Mouse (Mus musculus) E14TG2a.4 (cell line): ENCODE measurements around the gene Cux1.

Experiments used
- H3K27me3 ChIP-seq: 2 replicates; pipeline ENCODE4 v1.6.1; 2014; ENCODE audit warnings: low read length, control low read depth; ENCODE audit not compliant: insufficient read depth
- H3K36me3 ChIP-seq: 2 replicates; pipeline ENCODE4 v1.6.1; 2014; ENCODE audit warnings: low read length, control low read depth; ENCODE audit not compliant: insufficient read depth
- H3K4me1 ChIP-seq: replicated peaks from 2 replicates; pipeline ENCODE4 v1.6.1; 2014; ENCODE audit warnings: low read depth, low read length, control low read depth
- H3K4me3 ChIP-seq: replicated peaks from 2 replicates; pipeline ENCODE4 v1.5.1; 2014; ENCODE audit warnings: mild to moderate bottlenecking, low read length
- H3K9me3 ChIP-seq: 2 replicates; pipeline ENCODE4 v1.6.1; 2014; ENCODE audit warnings: low read length, control low read depth
- CTCF ChIP-seq: conservative IDR thresholded peaks from 2 replicates; pipeline ENCODE4 v1.5.1; 2014; ENCODE audit warnings: low read length
- NANOG ChIP-seq: IDR thresholded peaks from 2 replicates; pipeline ENCODE4 v1.6.1; 2014; ENCODE audit warnings: borderline replicate concordance, low read length, mixed read lengths
- POU5F1 ChIP-seq: IDR thresholded peaks from 2 replicates; pipeline ENCODE4 v1.6.1; 2014; ENCODE audit warnings: low read length, borderline replicate concordance

The Cux1 gene

GRCm38 (mm10) chr5:136486401-136486800 lies 80.9 kb downstream of the Cux1 start:
- H3K36me3 ChIP-seq: peaks cover 27% of the 10 kb centered on the region
- no peaks in the 10 kb centered on the region for H3K27me3 ChIP-seq
- TF ChIP-seq CTCF: no peak
- no peak for TF ChIP-seq POU5F1
- TF ChIP-seq NANOG: no peak
- no peaks in the 10 kb centered on the region for H3K9me3 ChIP-seq
- H3K4me1 ChIP-seq: no peaks in the 10 kb centered on the region; the same call in 1 of the 2 replicates
- H3K4me3 ChIP-seq: no peak overlapping the region

GRCm38 (mm10) chr5:136485397-136485796 lies 81.9 kb downstream of the Cux1 start:
- TF ChIP-seq CTCF: no peak
- no peak for TF ChIP-seq NANOG
- TF ChIP-seq POU5F1: no peak
- H3K4me1 ChIP-seq: no peaks in the 10 kb centered on the region; the same call in 1 of the 2 replicates
- H3K4me3 ChIP-seq: no peak overlapping the region
- H3K27me3 ChIP-seq: no peaks in the 10 kb centered on the region
- no peaks in the 10 kb centered on the region for H3K9me3 ChIP-seq
- H3K36me3 ChIP-seq: peaks cover 30% of the 10 kb centered on the region

GRCm38 (mm10) chr5:136482434-136482833 lies 84.9 kb downstream of the Cux1 start:
- TF ChIP-seq NANOG (no peak), CTCF (no peak), POU5F1 (no peak)
- Histone ChIP-seq H3K27me3 (no peaks in the 10 kb centered on the region), H3K36me3 (peaks cover 36% of the 10 kb centered on the region), H3K9me3 (no peaks in the 10 kb centered on the region), H3K4me1 (no peaks in the 10 kb centered on the region), H3K4me3 (no peak overlapping the region)

GRCm38 (mm10) chr5:136480541-136480940 lies 86.7 kb downstream of the Cux1 start:
- H3K36me3 ChIP-seq: peaks cover 37% of the 10 kb centered on the region
- H3K4me1 ChIP-seq: no peaks in the 10 kb centered on the region
- no peak for TF ChIP-seq NANOG
- TF ChIP-seq CTCF: no peak
- no peak for TF ChIP-seq POU5F1
- H3K4me3 ChIP-seq: no peak overlapping the region
- no peaks in the 10 kb centered on the region for H3K27me3 ChIP-seq
- no peaks in the 10 kb centered on the region for H3K9me3 ChIP-seq

- Histone ChIP-seq H3K27me3 (no peaks in the 10 kb centered on the region), H3K36me3 (peaks cover 33% of the 10 kb centered on the region), H3K4me1 (no peaks in the 10 kb centered on the region), H3K9me3 (no peaks in the 10 kb centered on the region), H3K4me3 (no peak overlapping the region)
- TF ChIP-seq CTCF: no peak
- TF ChIP-seq POU5F1: no peak
- no peak for TF ChIP-seq NANOG
Observed at GRCm38 (mm10) chr5:136479801-136480200, 87.5 kb downstream of the Cux1 start.

- H3K9me3 ChIP-seq: no peaks in the 10 kb centered on the region
- H3K4me1 ChIP-seq: no peaks in the 10 kb centered on the region
- no peak overlapping the region for H3K4me3 ChIP-seq
- no peaks in the 10 kb centered on the region for H3K27me3 ChIP-seq
- peaks cover 29% of the 10 kb centered on the region for H3K36me3 ChIP-seq
- TF ChIP-seq CTCF (no peak), POU5F1 (no peak), NANOG (no peak)
Observed at GRCm38 (mm10) chr5:136479024-136479763, 88.1 kb downstream of the Cux1 start.

GRCm38 (mm10) chr5:136476272-136476671 lies 91.0 kb downstream of the Cux1 start:
- peaks cover 18% of the 10 kb centered on the region for H3K36me3 ChIP-seq
- no peak overlapping the region for H3K4me3 ChIP-seq
- peaks cover 2% of the 10 kb centered on the region for H3K4me1 ChIP-seq
- no peak for TF ChIP-seq POU5F1
- no peak for TF ChIP-seq NANOG
- TF ChIP-seq CTCF: no peak
- no peaks in the 10 kb centered on the region for H3K9me3 ChIP-seq
- H3K27me3 ChIP-seq: no peaks in the 10 kb centered on the region

- TF ChIP-seq CTCF: no peak
- no peak for TF ChIP-seq POU5F1
- TF ChIP-seq NANOG: no peak
- H3K9me3 ChIP-seq: no peaks in the 10 kb centered on the region
- peaks cover 10% of the 10 kb centered on the region for H3K4me1 ChIP-seq
- H3K4me3 ChIP-seq: no peak overlapping the region
- peaks cover 19% of the 10 kb centered on the region for H3K36me3 ChIP-seq
- no peaks in the 10 kb centered on the region for H3K27me3 ChIP-seq
Observed at GRCm38 (mm10) chr5:136475161-136475560, 92.1 kb downstream of the Cux1 start.
